Mouse (Mus musculus): ENCODE measurements at regions not wholly inside any gene's neighbourhood (a gene's known extent, or its start where the extent isn't known, plus 50 kb on each side); places are given as distances from the start of the nearest gene placed in this dataset.

DNA sequence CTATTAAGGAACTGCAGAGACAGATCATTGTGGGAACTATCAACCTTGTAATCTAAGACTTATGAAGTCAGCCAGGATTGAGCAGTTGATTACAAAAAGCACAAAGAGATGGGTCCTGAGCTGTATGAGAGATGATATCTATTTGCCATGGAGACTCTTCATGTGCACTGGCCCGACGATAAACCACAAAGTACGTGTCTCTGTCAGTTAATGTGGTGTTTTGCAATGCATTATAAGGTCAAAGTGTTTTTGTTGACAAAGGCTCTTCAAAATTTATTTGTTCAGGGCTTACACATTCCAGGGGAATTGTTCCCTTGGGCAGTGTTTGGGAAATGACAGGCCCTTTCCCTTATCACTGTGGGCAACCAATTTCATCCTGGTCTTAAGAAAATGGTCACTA is 65.7 kb upstream of the Thpo start:
- DNase-seq (ENCODE audit: low spot score in 2 of 2), result no peak

DNA sequence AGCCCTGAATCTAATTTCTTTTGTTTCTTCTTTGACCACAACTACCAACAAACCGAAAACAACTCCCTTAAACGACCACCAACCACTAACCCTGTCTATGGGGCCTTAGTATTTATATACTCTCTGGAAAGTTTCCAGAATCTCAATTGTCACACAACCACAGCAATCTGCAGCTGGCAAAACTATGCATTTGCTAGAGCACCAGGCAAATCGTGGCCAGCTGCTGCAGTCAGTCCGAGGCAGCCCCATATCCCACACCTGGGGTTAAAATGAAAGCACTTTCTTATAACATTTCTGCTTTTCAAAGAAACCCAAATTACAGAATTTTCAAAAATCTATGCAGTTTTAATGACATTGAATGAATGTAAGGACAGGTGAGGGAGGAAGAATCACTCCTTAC is 63.8 kb upstream of the Thpo start:
- no peak for DNase-seq (ENCODE audit: low spot score in 2 of 2)

DNA sequence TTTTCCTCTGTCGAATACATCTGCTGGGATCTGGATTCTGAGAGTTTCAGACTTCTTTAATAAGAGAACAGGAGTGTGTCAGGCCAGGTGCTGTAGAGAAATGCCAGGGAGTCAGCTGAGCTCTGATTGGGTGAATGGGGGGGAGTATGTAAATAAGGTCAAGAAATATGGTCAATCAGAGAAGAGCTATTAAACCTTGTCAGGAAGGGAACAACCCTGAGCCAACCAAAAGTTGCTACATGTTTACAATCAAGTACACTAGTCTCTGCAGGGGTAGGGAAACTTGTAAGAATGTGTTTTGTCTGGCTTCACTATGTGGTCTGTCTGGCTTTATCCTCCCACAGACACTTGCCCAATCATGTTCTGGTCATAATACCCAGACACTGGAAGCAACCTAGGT is 60.4 kb upstream of the Thpo start:
- DNase-seq (ENCODE audit: low spot score in 2 of 2), result no peak
